Mouse (Mus musculus) frontal cortex, postnatal 25 days (tissue): ENCODE data around the gene Obp1a.

Experiments used
- DNase-seq, 2 experiments: peaks; one replicate each; pipeline ENCODE4 v3.0.0; 2022; ENCODE audit warnings: low spot score in 2 of 2

Obp1a gene

GRCm38 (mm10) chrX:78091274-78091673, at the start of gene Obp1a:
Obp1a (minus strand) TSS chrX:78091374.
- DNase-seq, result no peak

DNA sequence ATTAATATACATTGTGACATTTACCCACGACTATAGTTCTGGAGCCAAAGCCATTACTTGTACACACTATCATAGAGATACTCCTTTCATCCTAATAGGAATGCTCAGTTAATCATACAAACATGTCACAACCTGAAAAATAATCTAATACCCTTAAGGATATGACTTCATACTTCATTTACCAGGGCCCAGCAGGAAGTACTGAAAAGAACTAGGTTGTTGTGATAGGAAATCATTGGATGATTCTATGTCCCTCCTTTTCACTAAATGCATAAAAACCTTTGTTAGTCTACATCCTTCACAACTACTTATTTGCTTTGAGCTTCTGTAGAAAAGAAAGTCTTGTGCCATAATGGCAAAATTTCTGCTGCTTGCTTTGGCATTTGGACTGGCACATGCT, 34.0 kb upstream of the Obp1a start, which contains the start of gene Gm5938:
Gene Gm5938, plus strand, starts transcription at position 301 of the 400 bp plus-strand sequence.
- no peak for DNase-seq
